Mouse (Mus musculus) ovary, postnatal 14 days (tissue): Measurements from ENCODE around the gene Fuk.
"Not testable (repeated sequence)": the region's sequence is repeated elsewhere in the genome, so short reads cannot be mapped to it uniquely, and the experiment has no call there.

Source experiments
- DNase-seq: peaks from one replicate; pipeline ENCODE4 v3.0.0; 2022; ENCODE audit warnings: low spot score

Fuk gene

GRCm38 (mm10) chr8:110877862-110878261 lies 24.4 kb downstream of the Fuk start:
- no peak for DNase-seq

GRCm38 (mm10) chr8:110870501-110870900 lies 31.8 kb downstream of the Fuk start:
- DNase-seq: no peak

- DNase-seq: not testable (repeated sequence)
These were observed 40.8 kb downstream of the Fuk start for GRCm38 (mm10) chr8:110861347-110862025.

- DNase-seq: no peak
These were observed 42.4 kb downstream of the Fuk start for GRCm38 (mm10) chr8:110859651-110860501.

- DNase-seq: no peak
These were observed 45.4 kb downstream of the Fuk start for GRCm38 (mm10) chr8:110856760-110857461.

DNA sequence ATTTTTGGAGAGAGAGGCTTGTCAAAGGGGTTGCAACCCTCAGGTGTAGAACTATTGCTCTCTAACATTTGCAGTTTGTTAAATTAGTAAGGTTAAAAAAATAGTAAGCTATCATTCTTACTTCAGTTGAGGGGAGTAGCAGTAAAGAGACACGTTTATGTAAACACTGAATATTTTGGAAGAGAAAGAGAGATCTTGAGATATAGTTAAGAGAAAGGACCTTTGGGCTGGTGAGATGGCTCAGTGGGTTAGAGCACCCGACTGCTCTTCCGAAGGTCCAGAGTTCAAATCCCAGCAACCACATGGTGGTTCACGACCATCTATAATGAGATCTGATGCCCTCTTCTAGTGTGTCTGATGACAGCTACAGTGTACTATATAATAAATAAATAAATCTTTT lies 46.2 kb downstream of the Fuk start:
- DNase-seq: not testable (repeated sequence)

DNA sequence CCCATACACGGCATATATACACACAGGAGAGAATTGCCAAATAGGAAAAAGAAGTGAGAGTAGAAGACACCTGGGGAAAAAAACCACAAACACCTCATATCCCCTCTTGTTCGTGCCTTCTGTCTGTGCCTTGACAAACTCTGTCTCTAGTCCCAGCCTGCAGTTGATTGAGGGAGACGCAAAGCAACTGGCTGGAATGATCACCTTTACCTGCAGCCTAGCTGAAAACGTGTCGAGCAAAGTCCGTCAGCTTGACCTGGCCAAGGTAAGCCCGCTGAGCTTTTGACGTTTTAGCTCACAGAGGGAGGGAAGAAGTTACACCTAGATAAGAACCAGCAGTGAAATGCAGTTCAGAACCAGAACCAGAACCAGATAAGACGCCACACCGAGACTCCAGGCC lies 51.1 kb downstream of the Fuk start:
- no peak for DNase-seq

DNA sequence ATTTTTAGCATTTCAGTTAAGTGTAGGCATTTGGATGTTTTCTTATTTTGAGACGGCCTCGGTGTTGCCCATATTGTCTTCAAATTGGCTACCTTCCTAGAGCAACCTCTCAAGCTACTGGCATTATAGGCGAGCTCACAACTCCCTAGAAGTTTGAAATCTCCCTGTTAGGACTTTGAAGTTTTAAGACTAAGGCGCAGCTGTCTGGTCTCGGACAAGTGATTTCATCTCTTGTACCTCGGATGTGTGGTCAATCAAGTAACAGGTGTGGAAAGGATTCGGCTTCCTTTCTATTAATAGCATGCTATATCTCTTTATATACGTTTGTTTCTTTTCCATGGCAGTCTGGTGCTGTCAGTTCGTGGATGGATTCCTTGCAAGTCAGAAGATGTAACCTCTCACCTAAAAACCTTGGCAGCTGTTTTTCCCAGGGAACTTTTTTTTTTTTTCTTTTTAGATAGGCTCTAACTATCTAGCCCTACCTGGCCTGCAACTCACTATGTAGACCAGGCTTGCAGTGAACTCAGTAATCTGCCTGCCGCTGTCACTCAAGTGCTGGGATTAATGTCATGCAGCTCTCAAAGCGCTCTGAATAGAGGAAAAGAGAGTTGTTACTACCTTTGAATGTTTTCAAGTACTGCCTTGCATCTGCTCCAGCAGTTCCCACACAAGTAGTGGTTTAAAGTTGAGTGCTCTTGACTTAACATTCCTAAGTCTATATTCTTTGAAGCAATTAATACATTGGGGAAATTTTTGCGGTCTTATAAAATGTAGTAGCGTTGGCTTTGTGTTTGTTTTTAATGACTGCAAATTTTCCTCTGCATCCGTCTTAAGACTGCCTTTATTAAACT lies 54.4 kb downstream of the Fuk start:
- no peak for DNase-seq

DNA sequence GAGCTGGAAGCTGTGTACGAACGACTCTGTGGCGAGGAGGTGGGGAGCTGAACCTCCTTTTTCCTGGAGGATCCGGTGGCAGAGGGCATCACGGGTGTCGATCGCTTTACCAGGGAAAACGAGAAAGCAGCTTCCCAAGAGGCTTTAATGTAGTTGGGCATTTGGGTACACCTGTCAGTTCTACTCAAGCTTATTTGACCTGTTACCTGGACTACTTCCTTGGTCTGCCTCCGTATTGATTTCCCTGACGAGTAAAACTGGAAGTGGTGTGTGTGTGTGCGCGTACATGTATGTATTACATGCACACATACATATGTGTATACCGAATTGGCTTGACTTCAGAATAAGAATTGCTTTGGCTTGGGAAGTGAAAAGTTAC lies 55.1 kb downstream of the Fuk start:
- DNase-seq: no peak

DNA sequence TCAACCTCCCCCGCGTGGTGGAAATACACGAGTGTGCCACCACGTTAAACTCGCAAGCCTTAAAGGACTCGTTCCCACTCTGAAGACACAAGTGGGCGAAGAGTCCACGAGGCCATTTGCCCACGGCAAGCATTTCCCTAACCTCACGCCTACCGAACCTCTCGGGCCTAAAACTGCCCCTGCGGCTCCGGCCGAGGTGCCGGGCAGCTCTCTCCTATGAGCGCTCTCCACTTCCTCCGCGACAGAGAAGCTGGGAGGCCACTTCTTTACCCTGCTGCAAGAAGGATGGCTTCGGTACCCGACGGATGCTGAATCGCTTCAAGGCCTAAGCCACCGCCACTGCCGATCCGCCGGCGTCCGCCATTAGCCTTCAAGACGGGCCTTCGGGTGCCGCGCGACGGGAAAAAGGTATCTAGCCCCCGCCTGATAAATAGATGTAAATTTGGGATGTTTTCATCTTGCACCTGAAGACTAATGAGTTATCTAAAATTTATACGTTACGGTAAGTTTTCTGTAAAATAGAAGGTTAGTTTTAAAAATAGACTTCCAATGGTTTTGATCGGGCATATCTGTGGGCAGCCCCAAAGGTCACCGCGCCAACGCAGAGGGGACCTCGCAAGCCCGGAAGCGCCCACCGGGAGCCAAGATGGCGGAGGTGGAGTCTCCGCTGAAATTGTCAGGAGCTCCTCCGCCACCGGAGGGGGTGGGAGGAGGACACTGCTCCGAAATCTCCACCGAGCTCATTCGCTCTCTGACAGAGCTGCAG lies 55.7 kb downstream of the Fuk start, which contains the start of the genes Cog4 and Sf3b3:
Gene Cog4, plus strand, starts transcription at position 196 of the 766 bp plus-strand sequence.
Gene Sf3b3, minus strand, starts transcription at position 383 of the 766 bp plus-strand sequence.
- DNase-seq: peak; percentile 81

DNA sequence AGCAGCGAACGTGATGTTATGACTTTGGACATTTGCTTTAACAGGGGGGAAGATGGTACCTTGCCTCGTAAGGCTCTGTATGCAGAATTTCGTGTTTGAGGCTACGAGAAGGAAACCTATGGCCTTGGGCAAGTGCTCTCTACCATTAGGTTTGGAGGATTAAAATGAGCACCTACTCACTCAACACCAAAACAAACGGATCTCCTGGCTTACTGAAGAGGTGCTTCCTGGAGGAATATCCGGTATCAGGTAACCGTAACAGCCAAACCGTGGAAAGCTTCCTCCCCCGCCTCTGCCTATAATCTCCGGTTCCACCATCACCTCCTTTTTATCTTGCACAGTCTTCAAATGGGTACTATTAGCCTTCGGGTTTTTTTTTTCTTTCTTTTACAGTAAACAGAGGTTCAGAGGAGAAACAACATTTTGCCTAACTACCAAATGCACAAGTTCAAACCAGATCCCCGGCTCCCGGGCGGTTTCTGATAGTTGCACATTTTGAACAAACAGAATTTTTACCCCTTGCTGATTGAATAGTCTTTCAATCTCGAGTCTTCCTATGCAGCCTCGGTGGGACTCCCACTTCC lies 56.4 kb downstream of the Fuk start:
- no peak for DNase-seq

- DNase-seq: no peak
These were observed 57.3 kb downstream of the Fuk start for GRCm38 (mm10) chr8:110844941-110845340.

DNA sequence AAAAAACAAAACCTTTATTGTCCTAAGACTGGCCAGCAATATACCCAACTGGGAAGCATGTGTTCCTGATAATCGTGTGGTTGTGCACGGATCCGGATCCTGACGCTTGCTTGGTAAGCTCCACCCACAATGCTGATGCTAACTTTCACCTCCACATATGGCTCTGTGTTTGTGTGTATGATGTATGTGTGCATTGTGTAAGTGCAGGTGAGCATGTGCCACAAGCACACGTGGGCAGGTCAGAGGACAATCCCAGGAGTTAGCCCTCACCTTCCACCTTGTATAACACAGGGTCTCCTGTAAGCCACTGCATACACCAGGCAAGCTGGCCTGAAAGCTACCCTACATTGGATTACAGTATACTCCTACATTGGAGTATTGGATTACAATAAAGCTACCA lies 59.1 kb downstream of the Fuk start:
- no peak for DNase-seq

DNA sequence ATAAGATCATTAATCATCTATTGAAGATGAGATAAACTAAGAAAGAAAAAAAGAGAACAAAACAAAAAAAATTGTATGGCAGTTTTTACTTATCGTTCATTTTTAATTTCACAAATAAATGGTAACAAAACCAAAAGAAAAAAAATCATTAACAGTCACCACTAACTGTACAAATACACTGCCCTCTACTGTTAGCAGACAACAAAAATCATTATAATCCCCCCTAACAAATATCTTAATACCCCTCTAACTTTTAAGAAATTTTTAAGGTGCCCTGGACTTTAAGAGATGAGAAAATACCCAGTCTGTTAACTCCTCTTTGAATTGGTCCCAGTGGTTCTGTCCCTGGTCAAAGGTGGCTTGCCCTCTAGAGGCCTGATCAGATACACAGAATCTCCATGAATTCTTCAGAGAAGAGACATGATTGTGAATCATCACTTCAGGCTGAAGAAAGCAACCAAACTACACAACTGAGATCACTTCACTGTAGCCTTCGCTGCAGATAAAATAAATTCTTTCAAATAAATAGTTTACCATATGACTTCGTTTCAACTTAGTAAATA lies 60.2 kb downstream of the Fuk start:
- DNase-seq: no peak
